Mouse (Mus musculus) heart, postnatal 0 days (tissue): ENCODE measurements at regions not wholly inside any gene's neighbourhood (a gene's known extent, or its start where the extent isn't known, plus 50 kb on each side); places are given as distances from the start of the nearest gene placed in this dataset.
A peak's percentile ranks its signal among the peaks of the same experiment; 100 is the strongest.

Experiments used
- ATAC-seq: fragments of 200-750 bp; cut with Nextera tagmentation; 2 replicates; pipeline ENCODE4 v1.8.0; 2017; ENCODE audit warnings: low read depth, moderate number of reproducible peaks, moderate library complexity; ENCODE audit not compliant: insufficient read depth
- DNase-seq: peaks from one replicate; pipeline ENCODE4 v3.0.0-alpha.2; 2016; ENCODE audit warnings: low spot score
- H3K27ac ChIP-seq: fragments of 300-500 bp; sonication (generic); 2 replicates; pipeline ENCODE4 v1.5.1; 2014; ENCODE audit warnings: low read depth, mild to moderate bottlenecking
- H3K27me3 ChIP-seq: fragments of 300-500 bp; sonication (generic); 2 replicates; pipeline ENCODE4 v1.6.1; 2014; ENCODE audit warnings: low read length, mixed read lengths; ENCODE audit not compliant: control insufficient read depth, insufficient read depth
- H3K36me3 ChIP-seq: fragments of 300-500 bp; sonication (generic); replicated peaks from 2 replicates; pipeline ENCODE4 v1.6.1; 2014; ENCODE audit warnings: low read length, mixed read lengths; ENCODE audit not compliant: control insufficient read depth, insufficient read depth
- H3K4me1 ChIP-seq: fragments of 300-500 bp; sonication (generic); 2 replicates; pipeline ENCODE4 v1.6.1; 2014; ENCODE audit warnings: antibody characterized with exemption; ENCODE audit not compliant: control insufficient read depth, insufficient read depth
- H3K4me2 ChIP-seq: fragments of 300-500 bp; sonication (generic); 2 replicates; pipeline ENCODE4 v1.6.1; 2014; ENCODE audit warnings: low read depth, mild to moderate bottlenecking, low read length, moderate library complexity
- H3K4me3 ChIP-seq: fragments of 300-500 bp; sonication (generic); 2 replicates; pipeline ENCODE4 v1.5.1; 2014; ENCODE audit warnings: low read depth, low read length
- H3K9ac ChIP-seq: fragments of 300-500 bp; sonication (generic); replicated peaks from 2 replicates; pipeline ENCODE4 v1.6.1; 2014; ENCODE audit warnings: low read depth, low read length, mixed read lengths
- H3K9me3 ChIP-seq: fragments of 300-500 bp; sonication (generic); replicated peaks from 2 replicates; pipeline ENCODE4 v1.6.1; 2016; ENCODE audit warnings: low read length; ENCODE audit not compliant: control insufficient read depth
- CTCF ChIP-seq: IDR thresholded peaks from 2 replicates; pipeline ENCODE4 v1.5.1; 2016; ENCODE audit warnings: antibody characterized with exemption, control low read depth, low read depth
- EP300 ChIP-seq: IDR thresholded peaks from 2 replicates; pipeline ENCODE4 v1.6.1; 2016; ENCODE audit warnings: antibody characterized with exemption, low read depth
- WGBS: fragments of 180-500 bp; shearing (Covaris S2); extraction: QIAGEN DNeasy Blood & Tissue Kit; methylation state at CpG from one replicate; pipeline ENCODE4 v1.1.7; 2014; 5-methylcytosine and 5-hydroxymethylcytosine counted together

DNA sequence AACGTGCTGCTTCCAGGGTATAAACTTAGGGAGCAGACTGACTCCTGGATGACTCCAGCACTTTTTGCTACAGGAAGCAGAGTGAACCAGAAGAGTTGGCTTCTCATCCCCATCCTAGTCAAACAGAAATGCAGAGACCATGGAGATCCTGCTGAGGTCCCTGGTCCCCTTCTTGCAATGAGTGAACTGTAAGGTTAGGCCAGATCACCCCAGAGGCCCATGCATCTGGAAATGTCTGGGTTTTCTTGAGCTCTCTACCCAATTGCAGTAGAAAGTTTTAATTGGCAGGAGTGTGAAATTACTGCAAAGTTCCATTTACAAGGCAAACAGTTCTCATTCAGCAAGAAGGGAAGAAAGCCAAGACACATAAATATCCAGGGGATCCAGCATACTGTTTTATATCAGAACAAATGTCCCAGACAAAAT is 101.8 kb downstream of the Kctd12 start:
- no peak for TF ChIP-seq CTCF
- no peak for TF ChIP-seq EP300
- Histone ChIP-seq H3K27ac (peak overlapping the region; percentile 6; the same call in 1 of the 2 replicates), H3K9ac (no peak overlapping the region), H3K9me3 (no peaks in the 10 kb centered on the region), H3K4me3 (no peak overlapping the region), H3K4me1 (no peaks in the 10 kb centered on the region; the same call in 1 of the 2 replicates), H3K27me3 (no peaks in the 10 kb centered on the region), H3K36me3 (no peaks in the 10 kb centered on the region), H3K4me2 (no peak overlapping the region)
- no peak for ATAC-seq
- WGBS: 24% methylated on average over 1 of the region's 1 CpGs
- peak; percentile 30 for DNase-seq

DNA sequence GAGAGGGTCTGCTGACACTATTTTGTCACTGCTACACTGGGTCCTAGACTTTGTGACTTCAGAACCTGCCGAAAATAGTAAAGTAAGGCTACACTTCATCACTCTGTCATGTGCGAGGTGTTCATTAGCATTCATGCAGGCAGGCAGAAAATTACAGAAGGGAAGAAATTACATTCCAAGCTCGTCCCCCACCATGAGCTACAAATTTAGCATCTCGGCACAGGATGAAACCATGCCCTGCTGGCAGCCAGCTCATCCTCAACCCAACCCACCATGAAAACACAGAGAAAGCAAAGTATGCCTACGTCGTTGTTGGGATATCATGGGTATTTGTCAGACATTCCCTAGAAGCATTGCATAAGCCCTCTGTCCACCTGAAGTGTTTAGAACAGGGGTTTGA is 103.9 kb downstream of the Kctd12 start:
- no peak for ATAC-seq
- WGBS: 83% methylated on average over 6 of the region's 6 CpGs

DNA sequence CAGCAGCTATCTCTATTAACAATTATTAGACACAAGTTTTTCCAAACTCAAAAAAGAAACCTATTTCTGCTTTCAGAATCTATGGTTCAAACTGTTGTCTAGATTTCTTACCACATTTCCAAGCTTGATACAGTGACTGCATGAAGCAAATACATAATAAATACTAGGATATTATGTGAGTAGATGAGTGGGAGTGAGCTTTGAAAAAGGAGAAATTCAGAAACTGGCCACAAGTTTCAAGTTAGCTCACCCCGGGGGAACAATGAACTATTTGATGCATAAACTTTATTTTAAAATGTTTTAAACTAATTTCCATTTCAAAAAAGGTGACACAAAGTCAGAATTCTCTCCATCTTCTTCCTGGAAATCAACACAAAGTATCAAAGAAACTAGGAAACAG is 114.3 kb downstream of the Kctd12 start:
- 67% methylated on average over 1 of the region's 1 CpGs for WGBS
- DNase-seq: no peak
- H3K27me3 ChIP-seq: no peaks in the 10 kb centered on the region
- H3K27ac ChIP-seq: no peak overlapping the region
- H3K4me1 ChIP-seq: no peaks in the 10 kb centered on the region
- no peak for ATAC-seq
- H3K36me3 ChIP-seq: no peaks in the 10 kb centered on the region
- no peak overlapping the region for H3K4me3 ChIP-seq
- no peak overlapping the region for H3K4me2 ChIP-seq
- H3K9ac ChIP-seq: no peak overlapping the region
- TF ChIP-seq EP300 (no peak), CTCF (no peak)
- H3K9me3 ChIP-seq: no peaks in the 10 kb centered on the region

More for the DNA sequence above, 103.9 kb downstream of the Kctd12 start:
- no peak overlapping the region for H3K27ac ChIP-seq
- H3K27me3 ChIP-seq: no peaks in the 10 kb centered on the region
- no peaks in the 10 kb centered on the region for H3K9me3 ChIP-seq
- no peak overlapping the region for H3K4me3 ChIP-seq
- no peaks in the 10 kb centered on the region; the same call in 1 of the 2 replicates for H3K4me1 ChIP-seq
- DNase-seq: no peak
- no peak overlapping the region for H3K4me2 ChIP-seq
- no peaks in the 10 kb centered on the region for H3K36me3 ChIP-seq
- TF ChIP-seq CTCF (no peak), EP300 (no peak)
- H3K9ac ChIP-seq: no peak overlapping the region

DNA sequence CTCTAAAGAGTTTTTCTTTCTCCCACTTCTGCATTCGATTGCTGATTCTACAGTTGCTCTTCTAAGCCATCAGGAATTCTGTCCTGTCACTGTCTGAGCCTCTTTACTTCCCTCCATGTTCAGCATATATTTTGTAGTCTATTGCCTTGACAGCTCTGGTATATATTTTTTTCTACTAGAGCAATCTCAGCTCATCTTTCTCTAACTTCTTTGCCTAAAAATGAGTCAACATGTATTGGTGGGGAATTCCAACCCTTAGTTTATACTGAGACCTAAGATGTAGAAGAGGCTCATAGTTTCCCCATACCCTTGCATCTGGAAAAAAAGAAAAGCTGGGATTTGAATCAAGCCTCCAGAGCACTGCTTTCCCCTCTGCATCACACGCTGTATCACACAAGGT is 114.7 kb downstream of the Kctd12 start:
- no peaks in the 10 kb centered on the region for H3K27me3 ChIP-seq
- H3K4me3 ChIP-seq: no peak overlapping the region
- no peaks in the 10 kb centered on the region for H3K36me3 ChIP-seq
- no peaks in the 10 kb centered on the region for H3K9me3 ChIP-seq
- no peaks in the 10 kb centered on the region for H3K4me1 ChIP-seq
- H3K9ac ChIP-seq: no peak overlapping the region
- 61% methylated on average over 2 of the region's 2 CpGs for WGBS
- H3K4me2 ChIP-seq: no peak overlapping the region
- no peak overlapping the region for H3K27ac ChIP-seq
- ATAC-seq (no peak), DNase-seq (no peak)
- TF ChIP-seq CTCF (no peak), EP300 (no peak)

DNA sequence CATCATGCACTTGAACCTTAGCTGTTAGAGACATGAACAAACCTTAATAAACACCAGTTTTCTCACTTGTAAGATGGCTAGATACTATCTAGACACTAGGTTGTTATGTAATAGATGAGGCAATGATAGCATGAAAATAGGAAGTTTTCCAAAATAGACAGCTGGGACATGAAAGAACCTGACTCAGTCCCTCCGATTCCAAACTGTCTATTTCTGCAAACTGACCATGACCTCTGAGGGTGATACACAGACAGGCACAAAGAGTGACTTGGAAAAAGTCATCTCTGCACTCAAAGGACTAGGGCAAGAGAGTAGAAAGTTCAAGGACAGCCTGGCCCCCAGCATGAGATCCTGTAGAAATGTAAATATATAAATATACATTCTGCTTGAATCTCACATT is 115.9 kb downstream of the Kctd12 start:
- 71% methylated on average over 1 of the region's 1 CpGs for WGBS
- Histone ChIP-seq H3K4me2 (no peak overlapping the region), H3K9me3 (no peaks in the 10 kb centered on the region), H3K9ac (no peak overlapping the region), H3K27me3 (no peaks in the 10 kb centered on the region), H3K36me3 (no peaks in the 10 kb centered on the region), H3K4me3 (no peak overlapping the region), H3K4me1 (no peaks in the 10 kb centered on the region), H3K27ac (no peak overlapping the region)
- ATAC-seq (no peak), DNase-seq (no peak)
- no peak for TF ChIP-seq EP300
- no peak for TF ChIP-seq CTCF

DNA sequence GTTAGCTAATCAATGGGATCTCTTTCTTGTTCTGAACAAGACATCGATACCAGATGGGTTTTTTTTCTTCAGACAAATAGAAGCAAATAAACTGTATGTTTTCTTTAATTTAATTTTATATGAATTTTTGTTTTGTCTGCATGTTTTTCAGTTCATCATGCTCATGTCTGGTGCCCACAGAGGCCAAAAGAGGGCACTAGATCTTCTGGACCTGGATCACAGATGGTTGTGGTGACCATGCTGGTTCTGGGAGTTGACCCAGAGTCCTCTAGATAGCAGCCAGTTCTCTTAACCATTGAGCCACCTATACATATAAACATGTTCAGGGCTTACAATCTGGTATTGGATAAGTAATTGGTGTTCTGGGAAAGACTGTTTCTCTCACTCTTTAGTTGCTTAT is 120.7 kb downstream of the Kctd12 start:
- H3K36me3 ChIP-seq: no peaks in the 10 kb centered on the region
- no peaks in the 10 kb centered on the region for H3K4me1 ChIP-seq
- TF ChIP-seq CTCF (no peak), EP300 (no peak)
- no peak overlapping the region for H3K27ac ChIP-seq
- no peak overlapping the region for H3K9ac ChIP-seq
- DNase-seq (no peak), ATAC-seq (no peak)
- H3K4me2 ChIP-seq: no peak overlapping the region
- H3K9me3 ChIP-seq: no peaks in the 10 kb centered on the region
- no peaks in the 10 kb centered on the region for H3K27me3 ChIP-seq
- no peak overlapping the region for H3K4me3 ChIP-seq
- 87% methylated on average over 1 of the region's 1 CpGs for WGBS
